Mouse (Mus musculus) embryonic facial prominence, embryonic 11.5 days (tissue): ENCODE results near the gene Kdm5a. TPM values are rescaled to one million over a fixed set of nuclear protein-coding genes. Genes with fewer than 3 reads are reported as not detected.

ENCODE experiments used
- ATAC-seq: fragments of 200-750 bp; cut with Nextera tagmentation; replicated peaks from 2 replicates; pipeline ENCODE4 v1.8.0; 2017; ENCODE audit warnings: low read depth; ENCODE audit not compliant: insufficient number of reproducible peaks, low FRiP score, low TSS enrichment
- DNase-seq: peaks from one replicate; pipeline ENCODE4 v3.0.0-alpha.2; 2015; ENCODE audit warnings: low spot score
- H3K27ac ChIP-seq: fragments of 300-500 bp; sonication (generic); replicated peaks from 2 replicates; pipeline ENCODE4 v1.5.1; 2014; ENCODE audit warnings: mild to moderate bottlenecking, low read depth, low read length, control low read depth
- H3K27me3 ChIP-seq: fragments of 300-500 bp; sonication (generic); 2 replicates; pipeline ENCODE4 v1.6.1; 2014; ENCODE audit warnings: mild to moderate bottlenecking, low read length, moderate library complexity, mixed read lengths; ENCODE audit not compliant: control insufficient read depth, insufficient read depth
- H3K36me3 ChIP-seq: fragments of 300-500 bp; sonication (generic); replicated peaks from 2 replicates; pipeline ENCODE4 v1.6.1; 2014; ENCODE audit warnings: low read depth, mild to moderate bottlenecking, low read length, moderate library complexity, mixed read lengths; ENCODE audit not compliant: control insufficient read depth, insufficient read depth
- H3K4me1 ChIP-seq: fragments of 300-500 bp; sonication (generic); 2 replicates; pipeline ENCODE4 v1.6.1; 2014; ENCODE audit warnings: low read length, mixed read lengths; ENCODE audit not compliant: control insufficient read depth, insufficient read depth
- H3K4me2 ChIP-seq: fragments of 300-500 bp; sonication (generic); 2 replicates; pipeline ENCODE4 v1.6.1; 2014; ENCODE audit warnings: low read depth, mild to moderate bottlenecking, control low read depth, low read length, moderate library complexity
- H3K4me3 ChIP-seq: fragments of 300-500 bp; sonication (generic); 2 replicates; pipeline ENCODE4 v1.5.1; 2014; ENCODE audit warnings: low read depth, low read length, control low read depth
- H3K9ac ChIP-seq: fragments of 300-500 bp; sonication (generic); replicated peaks from 2 replicates; pipeline ENCODE4 v1.6.1; 2014; ENCODE audit warnings: mild to moderate bottlenecking, control low read depth, low read length
- H3K9me3 ChIP-seq: fragments of 300-500 bp; sonication (generic); replicated peaks from 2 replicates; pipeline ENCODE4 v1.6.1; 2016; ENCODE audit warnings: mild to moderate bottlenecking, low read length, inconsistent platforms, mixed read lengths; ENCODE audit not compliant: control insufficient read depth
- WGBS: fragments of 180-500 bp; shearing (Covaris S2); extraction: QIAGEN DNeasy Blood & Tissue Kit; methylation state at CpG from one replicate; pipeline ENCODE4 v1.1.7; 2014; 5-methylcytosine and 5-hydroxymethylcytosine counted together
- polyA plus RNA-seq: library from polyadenylated mRNA; unstranded; fragments of >200 nt; fragmentation: Nextera tagmentation; extraction: Ambion mirVana; gene quantifications from 2 replicates; pipeline ENCODE4 v1.2.1, GENCODE M21; 2014

The Kdm5a gene
- polyA plus RNA-seq, 1 experiment from 2014 or later = 54.5 TPM

DNA sequence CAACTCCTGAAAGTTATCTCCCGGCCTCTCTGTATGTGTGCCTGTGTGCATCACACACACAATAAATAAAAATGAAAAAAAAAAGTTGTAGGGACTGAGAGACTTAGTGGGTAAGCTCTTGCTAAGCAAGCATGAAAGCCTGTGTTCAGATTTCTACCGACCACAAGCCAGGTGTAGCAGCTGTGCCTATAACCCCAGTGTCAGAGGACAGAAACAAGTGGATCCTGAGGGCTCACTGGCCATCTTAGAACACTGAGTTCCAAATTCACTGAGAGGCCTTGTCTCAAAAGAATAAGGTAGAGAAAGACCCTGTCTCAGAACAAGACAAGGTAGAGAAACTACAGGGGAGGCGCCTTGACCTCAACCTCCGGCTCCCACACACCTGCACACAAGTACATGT is 104.3 kb downstream of the Kdm5a start:
- 91% methylated on average over 4 of the region's 4 CpGs for WGBS
- no peak for ATAC-seq

DNA sequence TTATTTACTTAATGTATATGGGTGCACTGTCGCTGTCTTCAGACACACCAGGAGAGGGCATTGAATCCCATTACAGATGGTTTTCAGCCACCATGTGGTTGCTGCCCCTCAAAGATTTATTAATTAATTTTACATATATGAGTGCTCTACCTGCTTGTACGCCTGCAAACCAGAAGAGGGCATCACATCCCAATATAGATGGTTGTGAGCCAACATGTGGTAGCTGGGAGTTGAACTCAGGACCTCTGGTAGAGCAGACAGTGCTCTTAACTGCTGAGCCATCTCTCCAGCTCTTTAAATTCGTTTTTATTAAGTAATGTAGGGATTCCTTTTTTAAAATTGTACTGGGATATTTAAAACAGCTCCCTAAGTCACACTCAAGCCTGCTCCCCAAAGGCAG is 105.3 kb downstream of the Kdm5a start:
- ATAC-seq (no peak), DNase-seq (no peak)
- Histone ChIP-seq H3K4me3 (no peak overlapping the region), H3K27ac (no peak overlapping the region), H3K4me2 (no peak overlapping the region), H3K27me3 (no peaks in the 10 kb centered on the region), H3K9ac (no peak overlapping the region), H3K4me1 (no peaks in the 10 kb centered on the region; the same call in 1 of the 2 replicates), H3K9me3 (no peaks in the 10 kb centered on the region), H3K36me3 (no peaks in the 10 kb centered on the region)
- 64% methylated on average over 3 of the region's 3 CpGs for WGBS

More for the DNA sequence above, 104.3 kb downstream of the Kdm5a start:
- no peaks in the 10 kb centered on the region for H3K9me3 ChIP-seq
- no peak overlapping the region for H3K9ac ChIP-seq
- H3K27me3 ChIP-seq = peaks cover 9% of the 10 kb centered on the region
- no peak overlapping the region for H3K27ac ChIP-seq
- H3K36me3 ChIP-seq = no peaks in the 10 kb centered on the region
- no peak overlapping the region for H3K4me3 ChIP-seq
- DNase-seq = no peak
- H3K4me2 ChIP-seq = no peak overlapping the region
- H3K4me1 ChIP-seq = peaks cover 4% of the 10 kb centered on the region; the same call in 1 of the 2 replicates

DNA sequence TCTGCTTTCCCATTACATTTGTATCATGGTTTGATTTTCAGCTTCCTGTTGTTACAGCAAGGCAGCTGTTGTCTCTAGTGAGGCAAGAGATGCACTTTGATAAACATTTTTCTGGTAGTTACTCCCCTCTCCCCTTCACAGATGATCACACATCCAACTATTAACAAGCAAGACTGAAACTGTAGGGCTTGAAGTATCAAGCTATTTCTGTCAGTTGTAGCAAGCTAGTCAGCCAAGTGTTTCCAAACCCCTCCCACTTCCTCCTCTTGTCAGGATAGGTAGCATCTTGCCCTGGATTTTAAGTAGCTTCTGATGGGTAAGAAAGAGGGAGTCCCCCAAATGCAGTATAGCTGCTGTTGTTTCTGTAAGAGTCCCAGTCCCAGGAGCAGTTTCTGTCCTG is 105.8 kb downstream of the Kdm5a start:
- Histone ChIP-seq H3K27ac (no peak overlapping the region), H3K4me3 (no peak overlapping the region), H3K9ac (no peak overlapping the region), H3K9me3 (no peaks in the 10 kb centered on the region), H3K36me3 (no peaks in the 10 kb centered on the region), H3K4me1 (no peaks in the 10 kb centered on the region; the same call in 1 of the 2 replicates), H3K27me3 (no peaks in the 10 kb centered on the region), H3K4me2 (no peak overlapping the region)
- DNase-seq (no peak), ATAC-seq (no peak)

DNA sequence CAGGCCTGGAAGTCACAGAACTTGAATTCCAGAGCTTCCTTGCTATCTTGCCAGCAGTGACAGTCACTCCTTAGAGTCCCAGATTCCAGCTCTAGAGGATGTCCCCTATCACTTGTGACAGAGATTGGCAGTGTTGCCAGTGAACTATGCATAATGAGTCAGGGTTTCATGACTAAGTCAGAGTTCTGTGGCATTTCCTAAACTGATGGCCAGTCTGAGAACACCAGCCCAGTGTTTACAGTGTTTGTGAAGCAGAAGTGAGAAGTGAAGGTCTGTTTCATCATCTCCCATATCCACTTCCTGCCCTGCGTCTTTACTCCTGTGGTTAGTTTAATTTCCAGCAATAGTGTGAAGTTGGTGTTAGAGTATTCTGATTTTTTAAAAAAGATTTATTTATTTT is 106.7 kb downstream of the Kdm5a start:
- 76% methylated on average over 1 of the region's 1 CpGs for WGBS
- no peaks in the 10 kb centered on the region; the same call in 1 of the 2 replicates for H3K4me1 ChIP-seq
- H3K27ac ChIP-seq = no peak overlapping the region

DNA sequence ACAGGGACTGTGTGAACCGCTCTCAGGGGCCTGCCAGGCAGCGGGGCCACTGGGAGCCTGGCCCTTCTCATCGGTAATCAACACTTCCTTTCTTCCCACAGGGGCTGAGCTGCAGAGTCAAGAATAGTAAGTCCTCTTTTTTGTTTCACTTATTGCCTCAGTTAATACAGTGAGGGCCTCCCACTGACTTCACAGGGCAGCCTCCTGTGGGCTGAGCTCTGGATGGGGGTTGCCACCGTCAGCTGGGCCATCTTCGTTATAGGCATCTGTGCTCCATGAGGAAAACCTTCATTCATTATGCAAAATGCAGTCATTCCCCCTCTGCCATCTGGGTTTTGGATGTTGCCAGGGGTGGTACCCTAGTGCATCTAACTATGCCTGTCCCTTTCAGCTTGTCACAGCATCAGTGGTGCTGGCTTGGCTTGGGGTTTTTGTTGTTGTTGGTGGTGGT is 108.1 kb downstream of the Kdm5a start:
- DNase-seq = no peak
- Histone ChIP-seq H3K4me3 (no peak overlapping the region), H3K27me3 (no peaks in the 10 kb centered on the region), H3K9me3 (no peaks in the 10 kb centered on the region), H3K4me2 (no peak overlapping the region), H3K36me3 (no peaks in the 10 kb centered on the region), H3K4me1 (no peaks in the 10 kb centered on the region; the same call in 1 of the 2 replicates), H3K27ac (no peak overlapping the region; the same call in 1 of the 2 replicates), H3K9ac (no peak overlapping the region)
- ATAC-seq = peak; percentile 53
- WGBS = 10% methylated on average over 5 of the region's 5 CpGs

More for the DNA sequence above, 106.7 kb downstream of the Kdm5a start:
- Histone ChIP-seq H3K36me3 (no peaks in the 10 kb centered on the region), H3K4me3 (no peak overlapping the region), H3K9me3 (no peaks in the 10 kb centered on the region), H3K9ac (no peak overlapping the region), H3K27me3 (no peaks in the 10 kb centered on the region), H3K4me2 (no peak overlapping the region)
- ATAC-seq (no peak), DNase-seq (no peak)

DNA sequence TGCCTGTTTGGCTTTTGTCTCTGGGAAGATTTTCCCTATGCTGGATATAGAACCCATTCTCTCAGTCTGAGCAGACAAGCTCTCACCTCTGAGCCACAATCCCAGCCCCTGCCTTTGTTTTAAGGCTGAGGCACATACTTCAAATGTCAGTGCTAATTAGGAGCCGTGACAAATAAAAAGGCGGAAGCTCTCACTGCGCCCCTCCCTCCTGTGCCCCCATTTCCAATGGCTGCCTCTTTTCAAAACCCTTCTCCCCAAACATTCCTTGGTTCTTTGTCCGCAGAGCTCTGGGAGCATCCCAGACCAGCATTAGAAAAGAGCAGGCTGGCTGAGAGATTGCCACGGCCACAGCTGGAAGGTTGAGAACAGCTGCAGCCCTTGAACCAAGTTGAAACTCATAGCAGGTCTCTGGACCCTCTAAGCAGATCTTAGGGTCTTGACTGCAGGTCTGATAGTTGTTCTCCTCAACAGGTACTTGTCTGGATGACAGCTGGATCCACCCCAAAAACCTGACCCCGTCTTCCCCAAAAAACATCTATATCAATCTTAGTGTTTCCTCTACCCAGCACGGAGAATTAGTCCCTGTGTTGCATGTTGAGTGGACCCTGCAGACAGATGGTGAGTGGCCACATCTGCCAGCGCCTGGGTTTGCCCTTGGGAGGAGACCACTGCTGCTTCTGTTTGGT is 108.7 kb downstream of the Kdm5a start:
- 22% methylated on average over 8 of the region's 8 CpGs for WGBS
- Histone ChIP-seq H3K4me2 (no peak overlapping the region), H3K27me3 (no peaks in the 10 kb centered on the region), H3K4me3 (no peak overlapping the region), H3K4me1 (no peaks in the 10 kb centered on the region; the same call in 1 of the 2 replicates), H3K27ac (no peak overlapping the region; the same call in 1 of the 2 replicates), H3K9me3 (no peaks in the 10 kb centered on the region), H3K36me3 (no peaks in the 10 kb centered on the region), H3K9ac (no peak overlapping the region)
- no peak for DNase-seq
- peak; percentile 35 for ATAC-seq

DNA sequence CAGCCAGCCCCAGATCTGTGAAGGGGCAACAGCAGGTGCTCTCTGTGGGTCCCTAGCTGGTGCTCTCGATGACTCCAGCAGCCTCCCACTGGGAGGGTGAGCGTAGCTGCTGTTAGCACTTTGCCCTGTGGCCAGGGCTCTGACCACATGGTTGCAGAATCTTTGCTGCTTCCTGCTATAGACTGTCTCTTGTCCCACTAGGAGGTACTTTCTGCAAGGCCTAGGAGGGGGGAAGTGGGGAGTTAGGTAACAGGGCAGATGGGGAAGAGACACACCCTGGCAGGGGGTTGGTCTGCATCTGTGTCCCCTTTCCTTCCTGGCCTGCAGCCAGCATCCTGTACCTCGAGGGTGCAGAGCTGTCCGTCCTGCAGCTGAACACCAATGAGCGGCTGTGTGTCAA is 109.5 kb downstream of the Kdm5a start:
- DNase-seq = no peak
- Histone ChIP-seq H3K27ac (no peak overlapping the region), H3K4me3 (no peak overlapping the region), H3K36me3 (no peaks in the 10 kb centered on the region), H3K9ac (no peak overlapping the region), H3K27me3 (no peaks in the 10 kb centered on the region), H3K4me1 (no peaks in the 10 kb centered on the region; the same call in 1 of the 2 replicates), H3K9me3 (no peaks in the 10 kb centered on the region), H3K4me2 (no peak overlapping the region)
- ATAC-seq = peak; percentile 49; the same call in 1 of the 2 replicates
- WGBS = 31% methylated on average over 5 of the region's 5 CpGs

DNA sequence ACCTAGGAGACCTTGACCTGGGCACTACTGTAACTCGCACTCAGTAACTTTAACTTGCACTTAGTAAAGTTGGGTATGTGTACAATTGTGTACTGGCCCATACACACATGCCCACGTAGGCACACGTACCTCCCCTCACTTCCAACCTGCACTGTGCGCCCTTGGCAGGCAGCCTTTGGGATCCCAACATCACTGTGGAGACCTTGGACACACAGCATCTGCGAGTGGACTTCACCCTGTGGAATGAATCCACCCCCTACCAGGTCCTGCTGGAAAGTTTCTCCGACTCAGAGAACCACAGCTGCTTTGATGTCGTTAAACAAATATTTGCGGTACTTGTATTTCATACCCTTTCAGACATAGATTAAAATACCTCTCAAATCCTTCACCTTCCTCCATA is 111.4 kb downstream of the Kdm5a start:
- ATAC-seq = no peak
- Histone ChIP-seq H3K36me3 (no peaks in the 10 kb centered on the region), H3K27me3 (no peaks in the 10 kb centered on the region), H3K4me3 (no peak overlapping the region), H3K27ac (no peak overlapping the region), H3K9ac (no peak overlapping the region), H3K4me2 (no peak overlapping the region), H3K9me3 (no peaks in the 10 kb centered on the region), H3K4me1 (no peaks in the 10 kb centered on the region; the same call in 1 of the 2 replicates)
- 86% methylated on average over 8 of the region's 8 CpGs for WGBS
- DNase-seq = no peak
